Mouse (Mus musculus) kidney, postnatal 4 days (tissue): ENCODE data around the gene Gm28308.

ENCODE experiments used
- DNase-seq, 2 experiments: peaks; one replicate each; pipeline ENCODE4 v3.0.0; 2021; ENCODE audit warnings: mixed read lengths in 2 of 2

Gm28308 gene

GRCm38 (mm10) chr6:52213119-52213986 is at the start of gene Gm28308, which contains the start of gene Hoxa3:
Gene Gm28308 (minus strand): TSS chr6:52213339.
Gene Hoxa3 (minus strand): TSS chr6:52213336.
- DNase-seq = peak; percentile 83 to 89

- peak in 1 of 2 experiments; percentile 48 for DNase-seq
These were observed 49.6 kb upstream of the Gm28308 start for GRCm38 (mm10) chr6:52262463-52263320.

- no peak for DNase-seq
These were observed 48.8 kb upstream of the Gm28308 start for GRCm38 (mm10) chr6:52261751-52262462.

- peak; percentile 55 to 68 for DNase-seq
These were observed 47.8 kb upstream of the Gm28308 start, which contains the start of gene Hoxa13 for GRCm38 (mm10) chr6:52260654-52261575. Gene Hoxa13 (minus strand): TSS chr6:52260880.

GRCm38 (mm10) chr6:52259811-52260261 is 46.7 kb upstream of the Gm28308 start:
- peak in 1 of 2 experiments; percentile 55 for DNase-seq

- peak in 1 of 2 experiments; percentile 56 for DNase-seq
These were observed 46.1 kb upstream of the Gm28308 start for GRCm38 (mm10) chr6:52259081-52259790.

- DNase-seq = peak; percentile 93 to 94
These were observed 43.8 kb upstream of the Gm28308 start for GRCm38 (mm10) chr6:52256956-52257355.

- peak; percentile 49 to 60 for DNase-seq
These were observed 40.7 kb upstream of the Gm28308 start for GRCm38 (mm10) chr6:52253511-52254500.

GRCm38 (mm10) chr6:52252775-52253376 is 39.7 kb upstream of the Gm28308 start:
- DNase-seq = peak in 1 of 2 experiments; percentile 55

- no peak for DNase-seq
These were observed 39.1 kb upstream of the Gm28308 start for GRCm38 (mm10) chr6:52252016-52252774.

GRCm38 (mm10) chr6:52251177-52251879 is 38.2 kb upstream of the Gm28308 start:
- DNase-seq = no peak

GRCm38 (mm10) chr6:52249826-52250225 is 36.7 kb upstream of the Gm28308 start:
- DNase-seq = no peak

GRCm38 (mm10) chr6:52249415-52249738 is 36.2 kb upstream of the Gm28308 start:
- DNase-seq = no peak

- DNase-seq = peak; percentile 57 to 71
These were observed 35.7 kb upstream of the Gm28308 start for GRCm38 (mm10) chr6:52248638-52249414.

GRCm38 (mm10) chr6:52247766-52248637 is 34.9 kb upstream of the Gm28308 start:
- DNase-seq = peak; percentile 62 to 76

GRCm38 (mm10) chr6:52246916-52247315 is 33.8 kb upstream of the Gm28308 start:
- DNase-seq = peak; percentile 17 to 49
